Mouse (Mus musculus) myocyte (in vitro differentiated cells): ENCODE measurements around the gene Prcd. TPM values are rescaled to one million over a fixed set of nuclear protein-coding genes. Genes with fewer than 3 reads are reported as not detected.

Experiments
- H3K27me3 ChIP-seq: one replicate; pipeline ENCODE4 v1.6.1; 2011; ENCODE audit not compliant: control insufficient read depth, insufficient read depth, insufficient read length
- H3K36me3 ChIP-seq: one replicate; pipeline ENCODE4 v1.6.1; 2011; ENCODE audit not compliant: control insufficient read depth, insufficient read depth
- H3K4me2 ChIP-seq: one replicate; pipeline ENCODE4 v1.6.1; 2011; ENCODE audit warnings: low read depth, control low read depth
- H3K4me3 ChIP-seq: one replicate; pipeline ENCODE4 v1.5.1; 2011; ENCODE audit warnings: mild to moderate bottlenecking, control low read depth, moderate library complexity
- H3K79me2 ChIP-seq: one replicate; pipeline ENCODE4 v1.6.1; 2011; ENCODE audit not compliant: control insufficient read depth, insufficient read depth
- H3ac ChIP-seq: one replicate; pipeline ENCODE4 v1.6.1; 2011; ENCODE audit not compliant: control insufficient read depth, insufficient read length
- CEBPB ChIP-seq: IDR thresholded peaks from 2 replicates; pipeline ENCODE4 v1.6.1; 2011; ENCODE audit warnings: mild to moderate bottlenecking, moderate library complexity; ENCODE audit not compliant: poor library complexity, insufficient read depth, severe bottlenecking
- E2F4 ChIP-seq: IDR thresholded peaks from one replicate; pipeline ENCODE4 v1.6.1; 2011; ENCODE audit warnings: mild to moderate bottlenecking, control low read depth, moderate library complexity; ENCODE audit not compliant: insufficient read depth
- MAX ChIP-seq: IDR thresholded peaks from one replicate; pipeline ENCODE4 v1.6.1; 2011; ENCODE audit warnings: low read depth, mild to moderate bottlenecking, control low read depth
- MYOD1 ChIP-seq, 3 experiments: IDR thresholded peaks; one replicate each; pipeline ENCODE4 v1.6.1; 2011; ENCODE audit warnings: control low read depth in 2 of 3, low read depth in 2 of 3, mild to moderate bottlenecking in 2 of 3, moderate library complexity in 1 of 3; ENCODE audit not compliant: insufficient read length in 2 of 3, control insufficient read depth in 1 of 3
- MYOG ChIP-seq, 3 experiments: IDR thresholded peaks; one replicate each; pipeline ENCODE4 v1.6.1; 2011; ENCODE audit warnings: control low read depth in 2 of 3, low read depth in 2 of 3, mild to moderate bottlenecking in 2 of 3; ENCODE audit not compliant: insufficient read length in 2 of 3, control insufficient read depth in 1 of 3, insufficient read depth in 1 of 3
- POLR2A ChIP-seq: IDR thresholded peaks from one replicate; pipeline ENCODE4 v1.6.1; 2011; ENCODE audit warnings: low read depth, mild to moderate bottlenecking, control low read depth, moderate library complexity; ENCODE audit not compliant: insufficient read length
- POLR2AphosphoS2 ChIP-seq: IDR thresholded peaks from one replicate; pipeline ENCODE4 v1.6.1; 2011; ENCODE audit warnings: low read depth, control low read depth; ENCODE audit not compliant: insufficient read length
- REST ChIP-seq: IDR thresholded peaks from one replicate; pipeline ENCODE4 v1.6.1; 2011; ENCODE audit warnings: mild to moderate bottlenecking, control low read depth, moderate library complexity; ENCODE audit not compliant: insufficient read depth, insufficient read length
- SRF ChIP-seq: IDR thresholded peaks from one replicate; pipeline ENCODE4 v1.6.1; 2011; ENCODE audit warnings: low read depth; ENCODE audit not compliant: control insufficient read depth, insufficient read length
- TCF12 ChIP-seq: IDR thresholded peaks from one replicate; pipeline ENCODE4 v1.6.1; 2011; ENCODE audit warnings: mild to moderate bottlenecking, control low read depth; ENCODE audit not compliant: poor library complexity, insufficient read depth, severe bottlenecking
- TCF3 ChIP-seq: IDR thresholded peaks from one replicate; pipeline ENCODE4 v1.6.1; 2011; ENCODE audit warnings: low read depth, control low read depth; ENCODE audit not compliant: insufficient read length
- USF1 ChIP-seq: IDR thresholded peaks from one replicate; pipeline ENCODE4 v1.6.1; 2011; ENCODE audit warnings: low read depth, mild to moderate bottlenecking, control low read depth, moderate library complexity
- polyA plus RNA-seq: library from polyadenylated mRNA; unstranded; fragments of >200 nt; fragmentation: generic; extraction: Trizol; gene quantifications from one replicate; pipeline ENCODE4 v1.2.1, GENCODE M21; 2012; ENCODE audit warnings: missing spikeins

Prcd gene
- polyA plus RNA-seq, 1 experiment, result 0.74 TPM

GRCm38 (mm10) chr11:116620559-116621253, 32.6 kb upstream of the Prcd start:
- Histone ChIP-seq H3K27me3 (no peaks in the 10 kb centered on the region), H3K79me2 (peaks cover 40% of the 10 kb centered on the region), H3ac (no peak overlapping the region), H3K4me2 (peak overlapping the region; percentile 85), H3K4me3 (no peak overlapping the region), H3K36me3 (no peaks in the 10 kb centered on the region)
- TF ChIP-seq POLR2A (no peak), MAX (no peak), USF1 (no peak), POLR2AphosphoS2 (no peak), TCF3 (no peak), E2F4 (no peak)

DNA sequence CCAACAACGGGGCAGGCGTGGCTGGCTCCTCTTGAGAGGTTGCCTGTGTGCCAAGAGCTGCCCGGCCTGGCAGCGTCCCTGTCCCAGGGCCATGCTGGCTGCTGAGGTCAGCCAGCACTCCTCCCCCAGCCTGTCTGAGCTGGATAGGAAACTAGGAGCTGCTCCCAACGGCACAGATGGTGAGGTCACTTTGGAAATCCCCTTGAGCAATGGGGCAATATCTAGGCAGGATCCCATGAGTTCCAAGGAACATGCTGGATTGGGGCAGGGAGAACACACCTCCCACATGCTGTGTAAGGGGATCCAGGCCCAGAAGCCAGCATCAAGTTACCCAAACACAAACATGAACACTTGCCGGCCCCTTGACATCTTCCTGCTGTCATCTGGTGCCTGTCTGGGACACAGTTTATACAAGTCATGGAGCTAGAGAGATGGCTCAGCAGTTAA, 32.1 kb upstream of the Prcd start:
- Histone ChIP-seq H3K36me3 (no peaks in the 10 kb centered on the region), H3K27me3 (no peaks in the 10 kb centered on the region), H3K4me2 (peak overlapping the region; percentile 85), H3ac (no peak overlapping the region), H3K4me3 (no peak overlapping the region), H3K79me2 (peaks cover 40% of the 10 kb centered on the region)
- TF ChIP-seq MAX (peak; percentile 62), POLR2AphosphoS2 (peak; percentile 65), TCF3 (peak; percentile 11), CEBPB (peak; percentile 96), TCF12 (no peak), MYOD1 (IDR thresholded peaks at IDR 0.05; ENCODE audit: control insufficient read depth in 1 of 3, insufficient read length in 2 of 3, low read depth in 2 of 3) (peak in 1 of 3 experiments; percentile 66), MYOG (IDR thresholded peaks at IDR 0.05; ENCODE audit: control insufficient read depth in 1 of 3, insufficient read depth in 1 of 3, insufficient read length in 2 of 3, low read depth in 2 of 3) (peak in 1 of 3 experiments; percentile 76), USF1 (no peak), POLR2A (peak; percentile 47)

DNA sequence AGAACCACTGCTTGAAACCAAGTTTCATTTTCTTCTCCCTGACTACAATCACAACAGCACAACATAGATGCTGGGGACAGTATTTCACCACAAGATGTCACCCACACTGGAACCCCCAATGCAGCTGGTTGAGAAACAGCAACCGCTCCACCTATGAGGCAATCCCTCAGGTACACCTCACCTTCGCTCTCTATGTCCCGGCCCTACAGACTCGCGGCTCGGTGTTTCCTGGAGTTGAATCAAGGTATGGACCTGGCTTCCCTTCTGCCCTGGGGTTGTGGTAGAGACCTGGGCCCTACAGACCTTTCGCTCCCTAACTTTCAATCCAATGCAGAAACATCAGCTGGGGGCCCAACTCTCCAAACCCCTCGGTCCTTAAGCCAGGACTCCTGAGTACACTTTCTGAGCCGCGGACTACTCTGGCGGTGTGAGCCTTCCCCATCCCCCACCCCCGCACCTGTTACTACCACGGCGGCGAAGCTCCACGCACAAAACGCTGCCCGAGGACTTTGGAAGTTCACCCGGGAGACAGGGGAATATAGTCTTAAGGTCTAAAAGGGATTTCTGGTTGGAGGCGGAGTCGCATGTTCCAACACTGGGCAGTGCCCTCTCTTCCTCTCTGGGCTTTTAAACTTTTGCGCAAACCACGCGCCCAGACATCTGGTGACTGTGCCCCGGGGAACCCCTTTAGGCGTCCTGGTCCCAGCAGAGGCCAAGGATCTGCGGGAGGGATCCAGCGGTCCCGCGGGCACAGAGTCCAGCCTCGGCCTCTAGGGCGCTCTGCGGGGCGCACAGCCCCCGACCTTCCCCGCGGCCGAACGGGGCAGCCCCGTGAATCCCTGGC, 29.8 kb upstream of the Prcd start:
- H3K4me2 ChIP-seq, result peak overlapping the region; percentile 85
- no peaks in the 10 kb centered on the region for H3K27me3 ChIP-seq
- H3ac ChIP-seq, result peak overlapping the region; percentile 24
- H3K36me3 ChIP-seq, result no peaks in the 10 kb centered on the region
- H3K79me2 ChIP-seq, result peaks cover 32% of the 10 kb centered on the region
- H3K4me3 ChIP-seq, result peak overlapping the region; percentile 54
- TF ChIP-seq E2F4, result no peak
- TF ChIP-seq REST, result no peak
- TF ChIP-seq CEBPB, result no peak
- no peak for TF ChIP-seq USF1
- TF ChIP-seq MYOG (IDR thresholded peaks at IDR 0.05; ENCODE audit: control insufficient read depth in 1 of 3, insufficient read depth in 1 of 3, insufficient read length in 2 of 3, low read depth in 2 of 3), result peak in 1 of 3 experiments; percentile 39
- TF ChIP-seq TCF12, result no peak
- TF ChIP-seq MYOD1 (IDR thresholded peaks at IDR 0.05; ENCODE audit: control insufficient read depth in 1 of 3, insufficient read length in 2 of 3, low read depth in 2 of 3), result peak in 1 of 3 experiments; percentile 32
- TF ChIP-seq TCF3, result no peak
- TF ChIP-seq MAX, result no peak
- TF ChIP-seq POLR2AphosphoS2, result no peak
- TF ChIP-seq POLR2A, result no peak

DNA sequence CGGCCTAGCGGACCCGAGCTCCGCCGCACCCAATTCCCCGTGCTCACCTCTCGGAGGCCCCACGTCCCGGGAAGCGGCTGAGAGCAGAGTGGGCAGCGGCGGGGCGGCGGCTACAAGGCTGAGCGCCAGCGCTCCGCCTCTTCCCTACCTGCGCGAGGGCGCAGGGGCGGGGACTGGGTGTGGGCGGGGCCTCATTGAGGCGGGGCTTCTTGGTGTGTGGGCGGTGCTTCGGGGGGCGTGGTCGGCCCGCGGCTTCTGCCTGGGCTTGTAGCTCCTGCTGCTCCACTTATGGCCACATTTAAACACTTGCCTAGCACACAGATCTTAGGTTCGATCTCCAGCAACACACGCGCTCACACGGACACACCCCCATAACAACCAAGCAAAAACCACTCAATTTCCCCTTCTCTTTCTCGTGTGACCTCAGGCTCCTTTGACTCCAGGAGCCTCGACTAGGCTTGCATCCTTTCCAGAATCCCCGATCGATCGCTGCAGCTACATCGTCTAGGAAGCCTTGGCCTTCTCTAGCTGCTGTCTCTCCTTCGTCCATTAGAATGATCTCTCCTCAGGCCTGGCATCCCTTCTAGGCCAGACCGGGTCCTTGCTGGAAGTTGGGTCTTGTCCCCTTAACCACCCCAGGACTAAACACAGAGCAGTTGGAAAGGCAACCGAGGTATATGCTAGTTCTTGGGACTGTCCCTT, 29.1 kb upstream of the Prcd start:
- H3K4me3 ChIP-seq, result peak overlapping the region; percentile 54
- peak overlapping the region; percentile 85 for H3K4me2 ChIP-seq
- H3K27me3 ChIP-seq, result no peaks in the 10 kb centered on the region
- TF ChIP-seq MYOD1 (IDR thresholded peaks at IDR 0.05; ENCODE audit: control insufficient read depth in 1 of 3, insufficient read length in 2 of 3, low read depth in 2 of 3) (no peak), POLR2A (peak; percentile 49), POLR2AphosphoS2 (peak; percentile 41), SRF (no peak)
- no peaks in the 10 kb centered on the region for H3K36me3 ChIP-seq
- H3K79me2 ChIP-seq, result peaks cover 25% of the 10 kb centered on the region
- H3ac ChIP-seq, result peak overlapping the region; percentile 24
